Mouse (Mus musculus): ENCODE results near the gene Cenpm.

The Cenpm gene

GRCm38 (mm10) chr15:82212752-82213063 lies 31.8 kb downstream of the Cenpm start, which contains the start of gene Shisa8:
Gene Shisa8, minus strand, starts transcription at chr15:82212815.
- no peak for DNase-seq

GRCm38 (mm10) chr15:82211911-82212751 lies 32.4 kb downstream of the Cenpm start:
- peak; percentile 17 for DNase-seq

GRCm38 (mm10) chr15:82211281-82211680 lies 33.3 kb downstream of the Cenpm start:
- DNase-seq: no peak

- no peak for DNase-seq
Measured at GRCm38 (mm10) chr15:82210801-82211200, 33.7 kb downstream of the Cenpm start.

GRCm38 (mm10) chr15:82209295-82210050 lies 35.1 kb downstream of the Cenpm start:
- no peak for DNase-seq

- DNase-seq: no peak
Measured at GRCm38 (mm10) chr15:82208307-82208706, 36.2 kb downstream of the Cenpm start.

- no peak for DNase-seq
Measured at GRCm38 (mm10) chr15:82207504-82208219, 36.9 kb downstream of the Cenpm start.

- no peak for DNase-seq
Measured at GRCm38 (mm10) chr15:82207105-82207459, 37.5 kb downstream of the Cenpm start.

GRCm38 (mm10) chr15:82206365-82207104 lies 38.0 kb downstream of the Cenpm start:
- no peak for DNase-seq

- no peak for DNase-seq
Measured at GRCm38 (mm10) chr15:82204680-82205371, 39.7 kb downstream of the Cenpm start.

- DNase-seq: no peak
Measured at GRCm38 (mm10) chr15:82203611-82204351, 40.8 kb downstream of the Cenpm start.

- no peak for DNase-seq
Measured at GRCm38 (mm10) chr15:82203090-82203489, 41.5 kb downstream of the Cenpm start.

- no peak for DNase-seq
Measured at GRCm38 (mm10) chr15:82202086-82202485, 42.5 kb downstream of the Cenpm start.

GRCm38 (mm10) chr15:82199546-82199945 lies 45.0 kb downstream of the Cenpm start:
- DNase-seq: no peak

GRCm38 (mm10) chr15:82198342-82198741 lies 46.2 kb downstream of the Cenpm start:
- no peak for DNase-seq

GRCm38 (mm10) chr15:82197937-82198336 lies 46.6 kb downstream of the Cenpm start:
- no peak for DNase-seq

- DNase-seq: no peak
Measured at GRCm38 (mm10) chr15:82197246-82197750, 47.2 kb downstream of the Cenpm start.

- DNase-seq: no peak
Measured at GRCm38 (mm10) chr15:82196300-82196699, 48.2 kb downstream of the Cenpm start.

- no peak for DNase-seq
Measured at GRCm38 (mm10) chr15:82192617-82193016, 51.9 kb downstream of the Cenpm start.

GRCm38 (mm10) chr15:82188481-82189240 lies 55.9 kb downstream of the Cenpm start:
- peak; percentile 46 for DNase-seq

Data from kidney, adult 18-20 months (tissue).